Mouse (Mus musculus) heart, embryonic 16.5 days (tissue): ENCODE measurements around the gene Cadm2. TPM values are rescaled to one million over a fixed set of nuclear protein-coding genes. Genes with fewer than 3 reads are reported as not detected.

Experiments
- ATAC-seq: fragments of 200-750 bp; cut with Nextera tagmentation; replicated peaks from 2 replicates; pipeline ENCODE4 v1.8.0; 2017; ENCODE audit warnings: moderate number of reproducible peaks; ENCODE audit not compliant: insufficient read depth, low FRiP score; ENCODE audit errors: extremely low read depth
- H3K27ac ChIP-seq: fragments of 300-500 bp; sonication (generic); 2 replicates; pipeline ENCODE4 v1.5.1; 2014; ENCODE audit warnings: mild to moderate bottlenecking, low read length, control low read depth, moderate library complexity
- H3K27me3 ChIP-seq: fragments of 300-500 bp; sonication (generic); 2 replicates; pipeline ENCODE4 v1.6.1; 2014; ENCODE audit warnings: low read length, mixed read lengths; ENCODE audit not compliant: control insufficient read depth, insufficient read depth
- H3K36me3 ChIP-seq: fragments of 300-500 bp; sonication (generic); 2 replicates; pipeline ENCODE4 v1.6.1; 2014; ENCODE audit not compliant: control insufficient read depth, insufficient read depth
- H3K4me1 ChIP-seq: fragments of 300-500 bp; sonication (generic); 2 replicates; pipeline ENCODE4 v1.6.1; 2014; ENCODE audit warnings: low read length, mixed read lengths; ENCODE audit not compliant: control insufficient read depth, insufficient read depth
- H3K4me2 ChIP-seq: fragments of 300-500 bp; sonication (generic); 2 replicates; pipeline ENCODE4 v1.6.1; 2014; ENCODE audit warnings: low read depth, mild to moderate bottlenecking, control low read depth, low read length
- H3K4me3 ChIP-seq: fragments of 300-500 bp; sonication (generic); 2 replicates; pipeline ENCODE4 v1.5.1; 2014; ENCODE audit warnings: mild to moderate bottlenecking, control low read depth, low read length
- H3K9ac ChIP-seq: fragments of 300-500 bp; sonication (generic); 2 replicates; pipeline ENCODE4 v1.6.1; 2014; ENCODE audit warnings: low read length, control low read depth
- H3K9me3 ChIP-seq: fragments of 300-500 bp; sonication (generic); replicated peaks from 2 replicates; pipeline ENCODE4 v1.6.1; 2016; ENCODE audit warnings: low read length; ENCODE audit not compliant: control insufficient read depth
- WGBS: fragments of 180-500 bp; shearing (Covaris S2); extraction: QIAGEN DNeasy Blood & Tissue Kit; methylation state at CpG from one replicate; pipeline ENCODE4 v1.1.7; 2014; 5-methylcytosine and 5-hydroxymethylcytosine counted together
- polyA plus RNA-seq: library from polyadenylated mRNA; unstranded; fragments of >200 nt; fragmentation: Nextera tagmentation; extraction: Ambion mirVana; gene quantifications from 2 replicates; pipeline ENCODE4 v1.2.1, GENCODE M21; 2015

Gene Cadm2
- polyA plus RNA-seq, 1 experiment from 2014 or later: 0.20 TPM

- Histone ChIP-seq H3K36me3 (no peaks in the 10 kb centered on the region), H3K27me3 (no peaks in the 10 kb centered on the region), H3K4me2 (no peak overlapping the region), H3K27ac (no peak overlapping the region), H3K9me3 (no peaks in the 10 kb centered on the region), H3K4me3 (no peak overlapping the region), H3K4me1 (no peaks in the 10 kb centered on the region), H3K9ac (no peak overlapping the region)
- ATAC-seq: no peak
- WGBS: 89% methylated on average over 12 of the region's 12 CpGs
Measured at GRCm38 (mm10) chr16:66919889-66920402, 700.8 kb downstream of the Cadm2 start.

- H3K4me1 ChIP-seq: no peaks in the 10 kb centered on the region
- no peaks in the 10 kb centered on the region for H3K27me3 ChIP-seq
- 81% methylated on average over 3 of the region's 3 CpGs for WGBS
- H3K9me3 ChIP-seq: no peaks in the 10 kb centered on the region
- no peak overlapping the region for H3K4me3 ChIP-seq
- ATAC-seq: no peak
- no peaks in the 10 kb centered on the region for H3K36me3 ChIP-seq
- no peak overlapping the region for H3K27ac ChIP-seq
- H3K9ac ChIP-seq: no peak overlapping the region
- H3K4me2 ChIP-seq: no peak overlapping the region
Measured at GRCm38 (mm10) chr16:66901801-66902200, 718.9 kb downstream of the Cadm2 start.

GRCm38 (mm10) chr16:66900664-66901063, 720.0 kb downstream of the Cadm2 start:
- no peak overlapping the region for H3K4me2 ChIP-seq
- no peaks in the 10 kb centered on the region for H3K4me1 ChIP-seq
- ATAC-seq: no peak
- H3K27me3 ChIP-seq: no peaks in the 10 kb centered on the region
- 50% methylated on average over 4 of the region's 4 CpGs for WGBS
- H3K4me3 ChIP-seq: no peak overlapping the region
- H3K9me3 ChIP-seq: no peaks in the 10 kb centered on the region
- H3K27ac ChIP-seq: no peak overlapping the region
- H3K9ac ChIP-seq: no peak overlapping the region
- no peaks in the 10 kb centered on the region for H3K36me3 ChIP-seq

- no peak overlapping the region for H3K9ac ChIP-seq
- no peaks in the 10 kb centered on the region for H3K4me1 ChIP-seq
- 80% methylated on average over 6 of the region's 6 CpGs for WGBS
- H3K4me2 ChIP-seq: no peak overlapping the region
- H3K9me3 ChIP-seq: no peaks in the 10 kb centered on the region
- H3K27me3 ChIP-seq: no peaks in the 10 kb centered on the region
- no peak for ATAC-seq
- no peak overlapping the region for H3K4me3 ChIP-seq
- H3K36me3 ChIP-seq: no peaks in the 10 kb centered on the region
- H3K27ac ChIP-seq: no peak overlapping the region
Measured at GRCm38 (mm10) chr16:66892359-66892758, 728.3 kb downstream of the Cadm2 start.

- no peaks in the 10 kb centered on the region for H3K36me3 ChIP-seq
- no peak overlapping the region for H3K4me3 ChIP-seq
- no peaks in the 10 kb centered on the region for H3K9me3 ChIP-seq
- 64% methylated on average over 6 of the region's 6 CpGs for WGBS
- H3K27ac ChIP-seq: no peak overlapping the region
- H3K4me1 ChIP-seq: no peaks in the 10 kb centered on the region
- no peak for ATAC-seq
- no peaks in the 10 kb centered on the region for H3K27me3 ChIP-seq
- no peak overlapping the region for H3K9ac ChIP-seq
- H3K4me2 ChIP-seq: no peak overlapping the region
Measured at GRCm38 (mm10) chr16:66891559-66892247, 729.0 kb downstream of the Cadm2 start.

GRCm38 (mm10) chr16:66889907-66890306, 730.8 kb downstream of the Cadm2 start:
- H3K27ac ChIP-seq: no peak overlapping the region
- no peaks in the 10 kb centered on the region for H3K36me3 ChIP-seq
- H3K4me2 ChIP-seq: no peak overlapping the region
- H3K27me3 ChIP-seq: no peaks in the 10 kb centered on the region
- H3K4me3 ChIP-seq: no peak overlapping the region
- no peaks in the 10 kb centered on the region for H3K4me1 ChIP-seq
- no peaks in the 10 kb centered on the region for H3K9me3 ChIP-seq
- no peak for ATAC-seq
- no peak overlapping the region for H3K9ac ChIP-seq
- 87% methylated on average over 8 of the region's 8 CpGs for WGBS

- ATAC-seq: no peak
- Histone ChIP-seq H3K36me3 (no peaks in the 10 kb centered on the region), H3K9me3 (no peaks in the 10 kb centered on the region), H3K4me3 (no peak overlapping the region), H3K27me3 (no peaks in the 10 kb centered on the region), H3K9ac (no peak overlapping the region), H3K27ac (no peak overlapping the region), H3K4me2 (no peak overlapping the region), H3K4me1 (no peaks in the 10 kb centered on the region)
- 51% methylated on average over 3 of the region's 3 CpGs for WGBS
Measured at GRCm38 (mm10) chr16:66882597-66882996, 738.1 kb downstream of the Cadm2 start.

GRCm38 (mm10) chr16:66871201-66871600, 749.5 kb downstream of the Cadm2 start:
- no peak overlapping the region for H3K4me2 ChIP-seq
- H3K4me1 ChIP-seq: no peaks in the 10 kb centered on the region
- no peaks in the 10 kb centered on the region for H3K27me3 ChIP-seq
- no peak for ATAC-seq
- 71% methylated on average over 3 of the region's 3 CpGs for WGBS
- H3K9me3 ChIP-seq: no peaks in the 10 kb centered on the region
- no peak overlapping the region for H3K27ac ChIP-seq
- H3K36me3 ChIP-seq: no peaks in the 10 kb centered on the region
- no peak overlapping the region for H3K9ac ChIP-seq
- H3K4me3 ChIP-seq: no peak overlapping the region

- H3K4me3 ChIP-seq: no peak overlapping the region
- H3K27ac ChIP-seq: no peak overlapping the region
- H3K4me1 ChIP-seq: no peaks in the 10 kb centered on the region
- no peak for ATAC-seq
- no peak overlapping the region for H3K4me2 ChIP-seq
- H3K9ac ChIP-seq: no peak overlapping the region
- no peaks in the 10 kb centered on the region for H3K36me3 ChIP-seq
- no peaks in the 10 kb centered on the region for H3K9me3 ChIP-seq
- no peaks in the 10 kb centered on the region for H3K27me3 ChIP-seq
- 66% methylated on average over 3 of the region's 3 CpGs for WGBS
Measured at GRCm38 (mm10) chr16:66851047-66851446, 769.7 kb downstream of the Cadm2 start.
